ENCODE assay signal across 7 mouse cellular contexts in genomic region chr15:82148510-82148911, GRCm38 (mm10). TPM values are rescaled to one million over a fixed set of nuclear protein-coding genes. Genes with fewer than 3 reads are reported as not detected.
DNase-seq lines count a peak whose midpoint lies in the region; ATAC-seq lines count a peak whose summit lies in the region.

No protein-coding gene starts in this region.

- ATAC-seq in embryonic facial prominence, embryonic 14.5 days (ENCODE audit: low read depth), result no peak
- ATAC-seq in limb, embryonic 13.5 days (ENCODE audit: low FRiP score, low read depth), result no peak

- no peaks in the 10 kb centered on the region for H3K27me3 ChIP-seq in embryonic facial prominence, embryonic 14.5 days (replicated peaks; ENCODE audit: control insufficient read depth, insufficient read depth, low read length)
- H3K27me3 ChIP-seq in limb, embryonic 13.5 days, result no peaks in the 10 kb centered on the region
- no peaks in the 10 kb centered on the region for H3K27me3 ChIP-seq in splenic B cell, adult 2 months (ENCODE audit: control insufficient read depth, insufficient read depth, low read length, poor library complexity, severe bottlenecking)

- H3K4me2 ChIP-seq in embryonic facial prominence, embryonic 14.5 days (ENCODE audit: low read depth, low read length), result peak overlapping the region; percentile 66
- peak overlapping the region; percentile 78 for H3K4me2 ChIP-seq in limb, embryonic 13.5 days (replicated peaks)

- H3K9ac ChIP-seq in embryonic facial prominence, embryonic 14.5 days (ENCODE audit: low read depth, low read length), result peak overlapping the region; percentile 92
- H3K9ac ChIP-seq in limb, embryonic 13.5 days, result peak overlapping the region; percentile 91

- WGBS in embryonic facial prominence, embryonic 14.5 days, result 23% methylated on average over 9 of the region's 9 CpGs
- 19% methylated on average over 9 of the region's 9 CpGs for WGBS in limb, embryonic 13.5 days

- H3K27ac ChIP-seq in embryonic facial prominence, embryonic 14.5 days (replicated peaks; ENCODE audit: low read depth, low read length), result peak overlapping the region; percentile 97
- peak overlapping the region; percentile 6; the same call in 1 of the 2 replicates for H3K27ac ChIP-seq in limb, embryonic 13.5 days

- peak; percentile 25 for DNase-seq in spleen, adult 12 weeks (ENCODE audit: low spot score)
- DNase-seq in spleen, postnatal 14 days (ENCODE audit: low spot score in 2 of 2), result no peak
- DNase-seq in embryonic facial prominence, embryonic 14.5 days (ENCODE audit: low spot score), result no peak
- peak; percentile 63 for DNase-seq in splenic B cell, adult 2 months (ENCODE audit: low read depth, low spot score)
- no peak for DNase-seq in ovary, postnatal 14 days (ENCODE audit: low spot score)
- DNase-seq in frontal cortex, postnatal 10 days (ENCODE audit: low spot score in 2 of 2), result no peak

- 0 out of 2 replicates have a peak, but pooled peaks cover 7% of the 10 kb centered on the region for H3K36me3 ChIP-seq in embryonic facial prominence, embryonic 14.5 days (ENCODE audit: control insufficient read depth, insufficient read depth, low read length)
- H3K36me3 ChIP-seq in limb, embryonic 13.5 days, result peaks cover 10% of the 10 kb centered on the region; the same call in 1 of the 2 replicates
- no peaks in the 10 kb centered on the region for H3K36me3 ChIP-seq in splenic B cell, adult 2 months (ENCODE audit: control insufficient read depth, insufficient read depth, low read length, poor library complexity, severe bottlenecking)

- peaks cover 24% of the 10 kb centered on the region; the same call in 1 of the 2 replicates for H3K4me1 ChIP-seq in embryonic facial prominence, embryonic 14.5 days (ENCODE audit: control insufficient read depth, insufficient read depth, low read length)
- H3K4me1 ChIP-seq in limb, embryonic 13.5 days, result peaks cover 44% of the 10 kb centered on the region

- H3K9me3 ChIP-seq in embryonic facial prominence, embryonic 14.5 days (ENCODE audit: control insufficient read depth, low read length), result no peaks in the 10 kb centered on the region
- no peaks in the 10 kb centered on the region for H3K9me3 ChIP-seq in limb, embryonic 13.5 days

- peak overlapping the region; percentile 89 for H3K4me3 ChIP-seq in embryonic facial prominence, embryonic 14.5 days (ENCODE audit: low read depth, low read length)
- peak overlapping the region; percentile 87 for H3K4me3 ChIP-seq in limb, embryonic 13.5 days

RNA-seq across cellular contexts. Expression of gene Srebf2, which starts 1.5 kb away (rescaled TPM):
- polyA plus RNA-seq in embryonic facial prominence, embryonic 14.5 days (2014; fragmentation: Nextera tagmentation; extraction: Ambion mirVana), result 99.2 and 123 TPM in 2 replicates
- polyA plus RNA-seq in limb, embryonic 13.5 days (2015; fragmentation: Nextera tagmentation; extraction: Ambion mirVana), result 168 and 173 TPM in 2 replicates

RNA-seq across cellular contexts. Expression of gene Ccdc134, which starts 20.8 kb away (rescaled TPM):
- polyA plus RNA-seq in embryonic facial prominence, embryonic 14.5 days (2014; fragmentation: Nextera tagmentation; extraction: Ambion mirVana), result 29.6 and 30.2 TPM in 2 replicates
- polyA plus RNA-seq in limb, embryonic 13.5 days (2015; fragmentation: Nextera tagmentation; extraction: Ambion mirVana), result 27.6 and 30.3 TPM in 2 replicates

Comparison
In these comparisons a context has a peak if more than half of its experiments do, and no peak if none do; other contexts are left out.
1. DNase-seq: peak in spleen, adult 12 weeks (single experiment) and splenic B cell, adult 2 months (single experiment); none in spleen, postnatal 14 days (0 of 2), embryonic facial prominence, embryonic 14.5 days (single experiment), ovary, postnatal 14 days (single experiment) and frontal cortex, postnatal 10 days (0 of 2).